Mouse (Mus musculus) myocyte (in vitro differentiated cells): ENCODE data around the gene Timp4.

Source experiments
- E2F4 ChIP-seq: IDR thresholded peaks from one replicate; pipeline ENCODE4 v1.6.1; 2011; ENCODE audit warnings: mild to moderate bottlenecking, control low read depth, moderate library complexity; ENCODE audit not compliant: insufficient read depth
- MAX ChIP-seq: IDR thresholded peaks from one replicate; pipeline ENCODE4 v1.6.1; 2011; ENCODE audit warnings: low read depth, mild to moderate bottlenecking, control low read depth
- MYOD1 ChIP-seq, 3 experiments: IDR thresholded peaks; one replicate each; pipeline ENCODE4 v1.6.1; 2011; ENCODE audit warnings: control low read depth in 2 of 3, low read depth in 2 of 3, mild to moderate bottlenecking in 2 of 3, moderate library complexity in 1 of 3; ENCODE audit not compliant: insufficient read length in 2 of 3, control insufficient read depth in 1 of 3
- POLR2A ChIP-seq: IDR thresholded peaks from one replicate; pipeline ENCODE4 v1.6.1; 2011; ENCODE audit warnings: low read depth, mild to moderate bottlenecking, control low read depth, moderate library complexity; ENCODE audit not compliant: insufficient read length
- POLR2AphosphoS2 ChIP-seq: IDR thresholded peaks from one replicate; pipeline ENCODE4 v1.6.1; 2011; ENCODE audit warnings: low read depth, control low read depth; ENCODE audit not compliant: insufficient read length
- REST ChIP-seq: IDR thresholded peaks from one replicate; pipeline ENCODE4 v1.6.1; 2011; ENCODE audit warnings: mild to moderate bottlenecking, control low read depth, moderate library complexity; ENCODE audit not compliant: insufficient read depth, insufficient read length
- USF1 ChIP-seq: IDR thresholded peaks from one replicate; pipeline ENCODE4 v1.6.1; 2011; ENCODE audit warnings: low read depth, mild to moderate bottlenecking, control low read depth, moderate library complexity

- TF ChIP-seq POLR2A (no peak), REST (no peak), MYOD1 (IDR thresholded peaks at IDR 0.05; ENCODE audit: control insufficient read depth in 1 of 3, insufficient read length in 2 of 3, low read depth in 2 of 3) (no peak), USF1 (no peak), POLR2AphosphoS2 (no peak), E2F4 (no peak), MAX (no peak)
Measured at GRCm38 (mm10) chr6:115227529-115227928, 24.5 kb downstream of the Timp4 start.
